Mouse (Mus musculus) kidney, adult 2 months (tissue): ENCODE measurements around the gene Zmiz1. TPM values are rescaled to one million over a fixed set of nuclear protein-coding genes. Genes with fewer than 3 reads are reported as not detected.

Source experiments
- DNase-seq: peaks from one replicate; pipeline ENCODE4 v3.0.0; 2021
- H3K27ac ChIP-seq: fragments of 200-500 bp; 2 replicates; pipeline ENCODE4 v1.5.1; 2012; ENCODE audit warnings: low read depth, low read length, control low read depth, inconsistent platforms; ENCODE audit not compliant: insufficient read depth
- H3K27me3 ChIP-seq: fragments of 200-500 bp; replicated peaks from 2 replicates; pipeline ENCODE4 v1.6.1; 2012; ENCODE audit warnings: mild to moderate bottlenecking, moderate library complexity, low read length, inconsistent platforms; ENCODE audit not compliant: control insufficient read depth, insufficient read depth
- H3K36me3 ChIP-seq: fragments of 200-500 bp; 2 replicates; pipeline ENCODE4 v1.6.1; 2012; ENCODE audit warnings: mild to moderate bottlenecking, moderate library complexity, low read length, inconsistent platforms; ENCODE audit not compliant: control insufficient read depth, insufficient read depth
- H3K4me1 ChIP-seq: fragments of 200-500 bp; 2 replicates; pipeline ENCODE4 v1.6.1; 2011; ENCODE audit warnings: low read length; ENCODE audit not compliant: control insufficient read depth, insufficient read depth
- H3K4me3 ChIP-seq: fragments of 200-500 bp; 2 replicates; pipeline ENCODE4 v1.5.1; 2011; ENCODE audit warnings: mild to moderate bottlenecking, low read depth, low read length, control low read depth; ENCODE audit not compliant: insufficient read depth
- CTCF ChIP-seq: fragments of 200-500 bp; conservative IDR thresholded peaks from 2 replicates; pipeline ENCODE4 v1.5.1; 2011; ENCODE audit warnings: low read depth, mild to moderate bottlenecking, control low read depth, low read length, moderate library complexity, mixed read lengths; ENCODE audit not compliant: insufficient read depth, insufficient read length
- POLR2A ChIP-seq: fragments of 200-500 bp; IDR thresholded peaks from one replicate; pipeline ENCODE4 v1.6.1; 2011; ENCODE audit warnings: low read depth, low read length, control low read depth
- WGBS: fragments of 180-500 bp; shearing (Covaris S2); methylation state at CpG from one replicate; pipeline ENCODE4 v1.1.7; 2018; 5-methylcytosine and 5-hydroxymethylcytosine counted together
- polyA plus RNA-seq: library from polyadenylated mRNA; depleted of rRNA; stranded (reverse); fragments of >200 nt; gene quantifications from 2 replicates; pipeline ENCODE4 v1.2.3, GENCODE M21; 2012

Gene Zmiz1
- polyA plus RNA-seq, 1 experiment = 42.6 TPM

GRCm38 (mm10) chr14:25624659-25625058, 165.7 kb downstream of the Zmiz1 start:
- Histone ChIP-seq H3K4me1 (peaks cover 8% of the 10 kb centered on the region; the same call in 1 of the 2 replicates), H3K36me3 (no peaks in the 10 kb centered on the region), H3K27ac (no peak overlapping the region), H3K4me3 (no peak overlapping the region), H3K27me3 (no peaks in the 10 kb centered on the region)
- peak; percentile 55 for DNase-seq
- 65% methylated on average over 6 of the region's 6 CpGs for WGBS
- TF ChIP-seq POLR2A (no peak), CTCF (no peak)

- Histone ChIP-seq H3K27ac (no peak overlapping the region), H3K4me1 (peaks cover 10% of the 10 kb centered on the region; the same call in 1 of the 2 replicates), H3K27me3 (no peaks in the 10 kb centered on the region), H3K4me3 (no peak overlapping the region), H3K36me3 (no peaks in the 10 kb centered on the region)
- TF ChIP-seq CTCF = no peak
- TF ChIP-seq POLR2A = no peak
- no peak for DNase-seq
- 58% methylated on average over 3 of the region's 3 CpGs for WGBS
Measured at GRCm38 (mm10) chr14:25627599-25628255, 168.7 kb downstream of the Zmiz1 start.

- no peak for TF ChIP-seq CTCF
- no peak for TF ChIP-seq POLR2A
Measured at GRCm38 (mm10) chr14:25628448-25629099, 169.6 kb downstream of the Zmiz1 start.

GRCm38 (mm10) chr14:25629866-25630606, 171.1 kb downstream of the Zmiz1 start:
- WGBS = 78% methylated on average over 12 of the region's 12 CpGs
- Histone ChIP-seq H3K27me3 (no peaks in the 10 kb centered on the region), H3K36me3 (no peaks in the 10 kb centered on the region), H3K4me1 (0 out of 2 replicates have a peak, but pooled peaks cover 8% of the 10 kb centered on the region), H3K4me3 (no peak overlapping the region), H3K27ac (no peak overlapping the region)
- DNase-seq = no peak
- no peak for TF ChIP-seq POLR2A
- TF ChIP-seq CTCF = no peak

More at GRCm38 (mm10) chr14:25628448-25629099, 169.6 kb downstream of the Zmiz1 start:
- 0 out of 2 replicates have a peak, but pooled peaks cover 8% of the 10 kb centered on the region for H3K4me1 ChIP-seq
- DNase-seq = peak; percentile 41
- H3K4me3 ChIP-seq = no peak overlapping the region
- H3K27me3 ChIP-seq = no peaks in the 10 kb centered on the region
- no peaks in the 10 kb centered on the region for H3K36me3 ChIP-seq
- H3K27ac ChIP-seq = no peak overlapping the region
- WGBS = 60% methylated on average over 5 of the region's 5 CpGs

GRCm38 (mm10) chr14:25630647-25631409, 171.8 kb downstream of the Zmiz1 start:
- no peak for DNase-seq
- 82% methylated on average over 7 of the region's 7 CpGs for WGBS
- Histone ChIP-seq H3K27ac (no peak overlapping the region), H3K36me3 (no peaks in the 10 kb centered on the region), H3K4me3 (no peak overlapping the region), H3K27me3 (no peaks in the 10 kb centered on the region), H3K4me1 (0 out of 2 replicates have a peak, but pooled peaks cover 8% of the 10 kb centered on the region)
- no peak for TF ChIP-seq POLR2A
- TF ChIP-seq CTCF = no peak

- DNase-seq = peak; percentile 40
- WGBS = 72% methylated on average over 6 of the region's 6 CpGs
- no peaks in the 10 kb centered on the region for H3K27me3 ChIP-seq
- H3K4me3 ChIP-seq = no peak overlapping the region
- H3K27ac ChIP-seq = no peak overlapping the region
- H3K4me1 ChIP-seq = 0 out of 2 replicates have a peak, but pooled peaks cover 8% of the 10 kb centered on the region
- H3K36me3 ChIP-seq = no peaks in the 10 kb centered on the region
- no peak for TF ChIP-seq POLR2A
- no peak for TF ChIP-seq CTCF
Measured at GRCm38 (mm10) chr14:25631481-25631880, 172.5 kb downstream of the Zmiz1 start.
